Comparison of ENCODE assay signal across 8 mouse cellular contexts in genomic region chr9:22475424-22475868, GRCm38 (mm10). TPM values are rescaled to one million over a fixed set of nuclear protein-coding genes. Genes with fewer than 3 reads are reported as not detected.
A peak's percentile ranks its signal among the peaks of the same experiment; 100 is the strongest.
DNase-seq lines count a peak whose midpoint lies in the region; ATAC-seq and TF ChIP-seq lines count a peak whose summit lies in the region.

Bbs9 (plus strand) TSS chr9:22475715.

- H3K4me1 ChIP-seq in hindbrain, embryonic 13.5 days (replicated peaks) = peaks cover 19% of the 10 kb centered on the region

- H3K9me3 ChIP-seq in hindbrain, embryonic 13.5 days = no peaks in the 10 kb centered on the region

- peak; percentile 95 for ATAC-seq in Patski
- ATAC-seq in hindbrain, embryonic 13.5 days (ENCODE audit: low FRiP score) = peak; percentile 99

- CTCF ChIA-PET in Patski (lab: Charles Lee) = no interaction called here

- POLR2A ChIA-PET in Patski (lab: Charles Lee) = no interaction called here

- in situ Hi-C loops in Patski (cut with MboI; ENCODE audit: low pct_unique_long_range_greater_than_20kb) = no loop called here

- no peak for TF ChIP-seq CTCF in Patski (IDR thresholded peaks at IDR 0.05)

- H3K9ac ChIP-seq in hindbrain, embryonic 13.5 days = peak within 1 kb of the TSS; percentile 76

- no peaks in the 10 kb centered on the region for H3K27me3 ChIP-seq in Patski
- H3K27me3 ChIP-seq in hindbrain, embryonic 13.5 days = no peaks in the 10 kb centered on the region

- 1% methylated on average over 25 of the region's 25 CpGs for WGBS in hindbrain, embryonic 13.5 days

- peak within 1 kb of the TSS; percentile 73 for H3K27ac ChIP-seq in hindbrain, embryonic 13.5 days

- H3K4me3 ChIP-seq in hindbrain, embryonic 13.5 days = peak within 1 kb of the TSS; percentile 67

- H3K4me2 ChIP-seq in hindbrain, embryonic 13.5 days = peak within 1 kb of the TSS; percentile 75

- peak; percentile 64 for DNase-seq in Patski (ENCODE audit: low read depth, low spot score)
- DNase-seq in cerebellum, postnatal 14 days = peak; percentile 94 to 96
- DNase-seq in frontal cortex, postnatal 14 days (ENCODE audit: low spot score in 2 of 2) = peak; percentile 92 to 95
- peak; percentile 82 to 86 for DNase-seq in layer of hippocampus, postnatal 25 days (ENCODE audit: extremely low spot score in 1 of 2, low spot score in 1 of 2)
- peak; percentile 94 for DNase-seq in lung, postnatal 25 days (ENCODE audit: low spot score)
- DNase-seq in retina, embryonic 14.5 days (ENCODE audit: low spot score) = peak; percentile 96
- DNase-seq in thymus, postnatal 4 days = peak; percentile 93

- no peaks in the 10 kb centered on the region for H3K36me3 ChIP-seq in hindbrain, embryonic 13.5 days

RNA-seq across cellular contexts. Expression of gene Bbs9, which starts in this region (rescaled TPM):
- polyA plus RNA-seq in Patski (2021) = 12.8 TPM
- polyA plus RNA-seq in hindbrain, embryonic 13.5 days (2015; fragmentation: Nextera tagmentation; extraction: Ambion mirVana) = 16.9 and 17.1 TPM in 2 replicates
- 10 to 100 TPM; 22.1 to 25.2 TPM for total RNA-seq in layer of hippocampus, postnatal 25 days (2021)

Comparison
In these comparisons a context has a peak if more than half of its experiments do, and no peak if none do; other contexts are left out.
1. Peak in every context shown above with its lines: DNase-seq, ATAC-seq, H3K4me3 ChIP-seq and H3K27ac ChIP-seq.